In genomic region chr4:150462367-150462766, GRCm38 (mm10) we compare ENCODE assay signal across 10 mouse cellular contexts.
DNase-seq lines count a peak whose midpoint lies in the region; TF ChIP-seq lines count a peak whose summit lies in the region.
"Had no signal": no experiment of that assay in that cellular context is flagged by ENCODE, and none has a peak within 500 bp of the region (broad histone marks: within the 10 kb centered on the region; RNA-seq: fewer than 3 reads in every experiment).

No protein-coding gene starts in this region.

- H3K4me3 ChIP-seq in left cerebral cortex, adult 2 months: no peak overlapping the region
- no peak overlapping the region for H3K4me3 ChIP-seq in cerebellum, adult 2 months (replicated peaks; ENCODE audit: insufficient read depth, low read depth, low read length)
- H3K4me3 ChIP-seq: erythroblast, embryonic 14.5 days; myocyte had no signal

- H3K27ac ChIP-seq in left cerebral cortex, adult 2 months: no peak overlapping the region; the same call in 1 of the 2 replicates
- no peak overlapping the region for H3K27ac ChIP-seq in cerebellum, adult 2 months (ENCODE audit: insufficient read depth, low read length)

- no peaks in the 10 kb centered on the region for H3K27me3 ChIP-seq in cerebellum, adult 2 months (ENCODE audit: control insufficient read depth, insufficient read depth, low read length)

- TF ChIP-seq POLR2A in cerebellum, adult 2 months (IDR thresholded peaks at IDR 0.05; ENCODE audit: borderline replicate concordance, insufficient read depth, low read length): no peak

- DNase-seq in left cerebral cortex, adult 2 months (ENCODE audit: extremely low spot score in 1 of 2, low spot score in 2 of 2): peak; percentile 32 to 37
- no peak for DNase-seq in left cerebral cortex, adult 8-10 months (ENCODE audit: low spot score in 2 of 2)
- DNase-seq in cerebellum, adult 2 months: peak; percentile 58 to 66
- peak; percentile 70 to 71 for DNase-seq in heart, postnatal 10 days
- DNase-seq in large intestine, adult 2 months (ENCODE audit: low read depth, low spot score): peak; percentile 28
- peak; percentile 79 for DNase-seq in lung, postnatal 14 days
- no peak for DNase-seq in c-Kit-positive CD71-positive TER-119-positive erythroid progenitor cells, embryonic 14.5 days (ENCODE audit: low spot score)
- DNase-seq in thymus, postnatal 36 days: no peak

- H3K4me1 ChIP-seq in cerebellum, adult 2 months (ENCODE audit: control insufficient read depth, insufficient read depth, low read length): peaks cover 16% of the 10 kb centered on the region

- intact Hi-C loops in left cerebral cortex, adult 2 months (cut with DNase I): no loop called here
- intact Hi-C loops in heart, postnatal 10 days (cut with DNase I): loop anchor here (1.0 to 2.0 kb wide), 2 partner anchors 16 to 205 kb away; no protein-coding TSS in a partner anchor

- TF ChIP-seq CTCF in left cerebral cortex, adult 2 months (IDR thresholded peaks at IDR 0.05): no peak
- no peak for TF ChIP-seq CTCF in cerebellum, adult 2 months (IDR thresholded peaks at IDR 0.05; ENCODE audit: borderline replicate concordance, insufficient read depth, low read depth, low read length)

- WGBS in cerebellum, adult 2 months: 13% methylated on average over 4 of the region's 4 CpGs
- 8% methylated on average over 4 of the region's 4 CpGs for WGBS in large intestine, adult 2 months

Comparison
In these comparisons a context has a peak if more than half of its experiments do, and no peak if none do; other contexts are left out.
1. DNase-seq: peak in left cerebral cortex, adult 2 months (2 of 2), cerebellum, adult 2 months (2 of 2), heart, postnatal 10 days (2 of 2), large intestine, adult 2 months (single experiment) and lung, postnatal 14 days (single experiment); none in left cerebral cortex, adult 8-10 months (0 of 2), c-Kit-positive CD71-positive TER-119-positive erythroid progenitor cells, embryonic 14.5 days (single experiment) and thymus, postnatal 36 days (0 of 2).